Mouse (Mus musculus) urinary bladder, postnatal 4 days (tissue): ENCODE measurements around the gene Txndc17.

ENCODE experiments used
- DNase-seq, 2 experiments: peaks; one replicate each; pipeline ENCODE4 v3.0.0; 2021 to 2022; ENCODE audit warnings: low spot score in 2 of 2

The Txndc17 gene

GRCm38 (mm10) chr11:72223414-72223813 is 16.1 kb downstream of the Txndc17 start:
- DNase-seq = no peak

- peak; percentile 49 to 81 for DNase-seq
Measured at GRCm38 (mm10) chr11:72224865-72225264, 17.5 kb downstream of the Txndc17 start.

- no peak for DNase-seq
Measured at GRCm38 (mm10) chr11:72226020-72226791, 18.9 kb downstream of the Txndc17 start.

- DNase-seq = no peak
Measured at GRCm38 (mm10) chr11:72226901-72227300, 19.6 kb downstream of the Txndc17 start.

GRCm38 (mm10) chr11:72228513-72228912 is 21.2 kb downstream of the Txndc17 start:
- no peak for DNase-seq

GRCm38 (mm10) chr11:72232068-72232467 is 24.7 kb downstream of the Txndc17 start:
- no peak for DNase-seq

GRCm38 (mm10) chr11:72232991-72233390 is 25.6 kb downstream of the Txndc17 start:
- no peak for DNase-seq

GRCm38 (mm10) chr11:72234013-72234412 is 26.7 kb downstream of the Txndc17 start:
- DNase-seq = no peak

GRCm38 (mm10) chr11:72240062-72240860 is 32.9 kb downstream of the Txndc17 start:
- DNase-seq = no peak

- no peak for DNase-seq
Measured at GRCm38 (mm10) chr11:72245196-72245753, 37.9 kb downstream of the Txndc17 start.

GRCm38 (mm10) chr11:72255629-72256028 is 48.3 kb downstream of the Txndc17 start:
- no peak for DNase-seq

- DNase-seq = no peak
Measured at GRCm38 (mm10) chr11:72256441-72256840, 49.1 kb downstream of the Txndc17 start.
